13 mouse cellular contexts compared by ENCODE assay signal in the genomic region with DNA sequence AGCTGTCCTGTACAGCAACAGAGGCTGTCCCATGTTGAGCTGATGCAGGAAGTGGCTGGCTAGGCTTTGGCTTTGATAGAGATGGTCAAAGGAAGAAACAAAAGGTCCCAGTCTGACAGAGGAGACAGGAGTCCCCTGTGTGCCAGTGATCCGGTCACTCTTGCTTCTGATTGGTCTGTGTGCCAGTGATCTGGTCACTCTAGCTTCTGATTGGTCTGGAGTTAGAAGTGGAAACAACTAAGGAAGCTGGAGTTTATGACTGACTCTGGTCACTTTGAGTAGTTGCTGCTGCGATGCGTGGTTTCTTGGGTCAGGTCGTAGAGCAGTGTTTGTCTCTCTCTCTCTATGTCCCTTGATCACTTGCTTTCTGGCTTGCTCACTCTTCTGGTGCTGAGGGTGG. TPM values are rescaled to one million over a fixed set of nuclear protein-coding genes. Genes with fewer than 3 reads are reported as not detected.
"Had no signal": no experiment of that assay in that cellular context is flagged by ENCODE, and none has a peak within 500 bp of the region (broad histone marks: within the 10 kb centered on the region; RNA-seq: fewer than 3 reads in every experiment).

No protein-coding gene starts in this region.

- DNase-seq: lung, adult 18-20 months; lung, postnatal 4 days; midbrain, embryonic 14.5 days; retina, postnatal 1 day; right cerebral cortex, adult 18-20 months; right cerebral cortex, postnatal 25 days; thymus, adult 18-20 months; thymus, postnatal 14 days; thymus, postnatal 36 days had no signal

- ATAC-seq: lung, postnatal 0 days; midbrain, embryonic 16.5 days had no signal

RNA-seq across cellular contexts. Expression of gene Gcgr, which starts 28.8 kb away (rescaled TPM):
- total RNA-seq: megakaryocyte, adult 5-6 weeks; megakaryocyte-erythroid progenitor cell, adult 5-6 weeks had no signal
